Mouse (Mus musculus) common myeloid progenitor, adult 5-6 weeks (primary cell): ENCODE measurements around the gene Vmn2r9. TPM values are rescaled to one million over a fixed set of nuclear protein-coding genes. Genes with fewer than 3 reads are reported as not detected.
"Not testable (repeated sequence)": the region's sequence is repeated elsewhere in the genome, so short reads cannot be mapped to it uniquely, and the experiment has no call there.

Experiments used
- ATAC-seq: replicated peaks from 2 replicates; pipeline ENCODE4 v1.8.0; 2016; ENCODE audit warnings: low read depth, mild to moderate bottlenecking, moderate TSS enrichment, inconsistent platforms; ENCODE audit not compliant: poor library complexity, severe bottlenecking
- total RNA-seq: library from RNA; stranded (forward); fragments of 200-1000, 187-1606 nt; gene quantifications from 2 replicates; pipeline ENCODE4 v1.2.3, GENCODE M21; 2017

Gene Vmn2r9
- total RNA-seq, result not detected in 2 replicates

- ATAC-seq, result not testable (repeated sequence)
Observed at GRCm38 (mm10) chr5:108852501-108852900, at the start of gene Vmn2r9. TSS of gene Vmn2r9 (minus strand) at chr5:108852601.

DNA sequence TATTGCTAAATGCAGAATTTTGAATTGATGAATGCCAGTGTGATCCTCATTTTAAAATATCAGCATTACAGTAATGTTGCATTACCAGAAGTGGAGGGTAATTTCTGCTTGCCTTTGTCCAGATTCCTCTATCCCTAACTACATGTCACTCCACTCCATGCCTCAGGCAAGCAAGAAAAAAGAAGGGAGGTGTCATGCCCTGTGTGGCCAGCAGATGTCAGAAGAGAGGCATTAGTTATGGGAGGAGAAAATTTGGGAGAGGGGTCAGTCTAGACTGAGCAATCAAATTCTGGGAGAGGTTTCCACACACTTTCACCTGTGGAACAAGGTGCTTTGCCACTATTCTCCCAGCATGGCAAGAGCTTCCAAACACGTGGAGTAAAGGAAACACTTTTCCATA is 14.3 kb upstream of the Vmn2r9 start:
- peak; percentile 71; the same call in 1 of the 2 replicates for ATAC-seq

DNA sequence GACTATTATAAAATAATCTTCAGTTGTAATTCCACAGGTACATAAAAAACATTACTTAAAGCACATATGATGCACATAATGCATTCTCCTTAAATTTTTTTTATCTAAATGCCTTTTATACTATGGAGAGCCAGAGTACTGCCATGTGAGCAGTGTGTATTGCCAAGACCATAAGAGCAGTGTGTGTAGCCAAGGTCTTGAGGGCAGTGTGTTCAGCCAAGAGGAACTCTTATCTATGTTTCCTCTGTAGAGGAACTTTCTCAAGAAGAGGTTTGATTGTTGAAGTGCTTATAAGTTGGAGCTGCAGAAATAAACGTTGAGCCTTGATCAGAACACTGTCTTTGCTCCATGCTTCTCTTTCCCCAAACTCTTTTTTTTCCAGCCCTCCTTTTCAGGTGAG is 2.9 kb downstream of the Vmn2r9 start:
- no peak for ATAC-seq

DNA sequence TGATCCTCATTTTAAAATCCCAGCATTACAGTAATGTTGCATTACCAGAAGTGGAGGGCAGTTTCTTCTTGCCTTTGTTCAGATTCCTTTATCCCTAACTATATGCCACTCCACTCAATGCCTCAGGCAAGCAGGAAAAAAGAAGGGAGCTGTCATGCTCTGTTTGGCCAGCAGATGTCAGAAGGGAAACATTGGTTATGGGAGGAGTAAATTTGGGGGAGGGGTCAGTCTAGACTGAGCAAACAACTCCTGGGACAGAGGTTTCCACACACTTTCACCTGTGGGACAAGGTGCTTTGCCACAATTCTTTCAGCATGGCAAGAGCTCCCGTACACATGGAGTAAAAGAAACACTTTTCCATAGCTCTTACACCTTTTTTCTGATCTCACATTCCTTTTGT is 16.2 kb downstream of the Vmn2r9 start:
- no peak for ATAC-seq

GRCm38 (mm10) chr5:108823276-108823675 is 29.1 kb downstream of the Vmn2r9 start:
- no peak for ATAC-seq

- not testable (repeated sequence) for ATAC-seq
Observed at GRCm38 (mm10) chr5:108808750-108809149, 43.7 kb downstream of the Vmn2r9 start, which contains the start of gene Vmn2r8. TSS of gene Vmn2r8 (minus strand) at chr5:108808850.

- ATAC-seq, result no peak
Observed at GRCm38 (mm10) chr5:108803646-108804045, 48.8 kb downstream of the Vmn2r9 start.

DNA sequence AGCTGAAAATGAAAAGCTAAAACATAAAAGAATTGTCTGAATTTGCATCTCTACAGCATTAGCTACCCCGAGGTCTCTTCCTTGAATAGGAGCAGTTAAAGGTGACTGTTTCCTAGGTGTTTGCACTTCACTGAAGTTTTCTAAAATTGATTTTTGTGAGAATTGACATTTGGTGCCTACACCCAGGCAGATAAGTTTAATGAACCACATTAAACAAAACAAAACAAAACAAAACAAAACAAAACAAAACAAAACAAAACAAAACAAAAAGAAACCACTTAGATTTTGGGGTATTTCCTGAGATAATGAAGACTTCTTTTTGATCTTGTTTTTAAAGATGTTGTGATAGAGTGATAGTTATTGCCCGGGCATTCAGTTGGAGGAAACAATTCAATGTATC is 57.1 kb downstream of the Vmn2r9 start, which contains the start of gene Tmed11:
Gene Tmed11 (minus strand): TSS at position 101 of the 400 bp plus-strand sequence.
- not testable (repeated sequence) for ATAC-seq

DNA sequence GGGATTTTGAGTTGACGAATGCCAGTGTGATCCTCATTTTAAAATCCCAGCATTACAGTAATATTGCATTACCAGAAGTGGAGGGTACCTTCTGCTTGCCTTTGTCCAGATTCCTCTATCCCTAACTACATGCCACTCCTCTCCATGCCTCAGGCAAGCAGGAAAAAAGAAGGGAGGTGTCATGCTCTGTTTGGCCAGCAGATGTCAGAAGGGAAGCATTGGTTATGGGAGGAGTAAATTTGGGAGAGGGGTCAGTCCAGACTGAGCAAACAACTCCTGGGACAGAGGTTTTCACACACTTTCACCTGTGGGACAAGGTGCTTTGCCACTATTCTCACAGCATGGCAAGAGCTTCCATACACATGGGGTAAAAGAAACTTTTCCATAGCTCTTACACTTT is 62.0 kb downstream of the Vmn2r9 start:
- ATAC-seq, result not testable (repeated sequence)

Other genes starting within 250 kb of the Vmn2r9 start
- 102 and 105 TPM in 2 replicates for gene Gak, start 222.8 kb downstream of the Vmn2r9 start, total RNA-seq
- gene Tmem175, start 222.8 kb downstream of the Vmn2r9 start, total RNA-seq, result 17.2 and 19.9 TPM in 2 replicates
- 6.6 and 12.9 TPM in 2 replicates for gene Idua, start 192.3 kb downstream of the Vmn2r9 start, total RNA-seq
- 6.2 and 12.8 TPM in 2 replicates for gene Dgkq, start 182.9 kb downstream of the Vmn2r9 start, total RNA-seq
- 3.9 and 5.1 TPM in 2 replicates for gene Slc26a1, start 177.0 kb downstream of the Vmn2r9 start, total RNA-seq
- gene Fgfrl1, start 160.2 kb downstream of the Vmn2r9 start, total RNA-seq, result 1.6 and 3.7 TPM in 2 replicates
- gene Rnf212, start 77.6 kb downstream of the Vmn2r9 start, total RNA-seq, result 0.78 TPM in 1 of 2 replicates, not detected in the other
- not detected in 2 replicates for gene Tmed11, start 57.2 kb downstream of the Vmn2r9 start, total RNA-seq
- gene Vmn2r8, start 43.8 kb downstream of the Vmn2r9 start, total RNA-seq, result not detected in 2 replicates
- gene Vmn2r10, start 153.9 kb upstream of the Vmn2r9 start, total RNA-seq, result not detected in 2 replicates
- gene Vmn2r11, start 207.0 kb upstream of the Vmn2r9 start, total RNA-seq, result not detected in 2 replicates
- gene Vmn2r12, start 245.3 kb upstream of the Vmn2r9 start, total RNA-seq, result not detected in 2 replicates